Mouse (Mus musculus) hindbrain, embryonic 15.5 days (tissue): ENCODE measurements around the gene Selenof. TPM values are rescaled to one million over a fixed set of nuclear protein-coding genes. Genes with fewer than 3 reads are reported as not detected.

Source experiments
- ATAC-seq: fragments of 200-750 bp; cut with Nextera tagmentation; 2 replicates; pipeline ENCODE4 v1.8.0; 2017; ENCODE audit warnings: low read depth, moderate number of reproducible peaks, moderate TSS enrichment; ENCODE audit not compliant: low FRiP score
- H3K27ac ChIP-seq: fragments of 300-500 bp; sonication (generic); replicated peaks from 2 replicates; pipeline ENCODE4 v1.5.1; 2015; ENCODE audit warnings: mild to moderate bottlenecking, inconsistent platforms
- H3K27me3 ChIP-seq: fragments of 300-500 bp; sonication (generic); 2 replicates; pipeline ENCODE4 v1.6.1; 2015; ENCODE audit warnings: control low read depth, inconsistent platforms
- H3K36me3 ChIP-seq: fragments of 300-500 bp; sonication (generic); 2 replicates; pipeline ENCODE4 v1.6.1; 2015; ENCODE audit warnings: control low read depth, inconsistent platforms
- H3K4me1 ChIP-seq: fragments of 300-500 bp; sonication (generic); replicated peaks from 2 replicates; pipeline ENCODE4 v1.6.1; 2015; ENCODE audit warnings: control low read depth, inconsistent platforms
- H3K4me2 ChIP-seq: fragments of 300-500 bp; sonication (generic); 2 replicates; pipeline ENCODE4 v1.6.1; 2015; ENCODE audit warnings: moderate library complexity, mild to moderate bottlenecking, inconsistent platforms
- H3K4me3 ChIP-seq: fragments of 300-500 bp; sonication (generic); 2 replicates; pipeline ENCODE4 v1.5.1; 2015; ENCODE audit warnings: mild to moderate bottlenecking, inconsistent platforms
- H3K9ac ChIP-seq: fragments of 300-500 bp; sonication (generic); 2 replicates; pipeline ENCODE4 v1.6.1; 2015; ENCODE audit warnings: inconsistent platforms
- H3K9me3 ChIP-seq: fragments of 300-500 bp; sonication (generic); 2 replicates; pipeline ENCODE4 v1.6.1; 2016; ENCODE audit warnings: control low read depth, inconsistent platforms
- WGBS: fragments of 180-500 bp; shearing (Covaris S2); methylation state at CpG from one replicate; pipeline ENCODE4 v1.1.7; 2015; 5-methylcytosine and 5-hydroxymethylcytosine counted together
- polyA plus RNA-seq: library from polyadenylated mRNA; unstranded; fragments of >200 nt; fragmentation: Nextera tagmentation; extraction: Ambion mirVana; gene quantifications from 2 replicates; pipeline ENCODE4 v1.2.1, GENCODE M21; 2015

Selenof gene
- 541 and 556 TPM in 2 replicates for polyA plus RNA-seq

DNA sequence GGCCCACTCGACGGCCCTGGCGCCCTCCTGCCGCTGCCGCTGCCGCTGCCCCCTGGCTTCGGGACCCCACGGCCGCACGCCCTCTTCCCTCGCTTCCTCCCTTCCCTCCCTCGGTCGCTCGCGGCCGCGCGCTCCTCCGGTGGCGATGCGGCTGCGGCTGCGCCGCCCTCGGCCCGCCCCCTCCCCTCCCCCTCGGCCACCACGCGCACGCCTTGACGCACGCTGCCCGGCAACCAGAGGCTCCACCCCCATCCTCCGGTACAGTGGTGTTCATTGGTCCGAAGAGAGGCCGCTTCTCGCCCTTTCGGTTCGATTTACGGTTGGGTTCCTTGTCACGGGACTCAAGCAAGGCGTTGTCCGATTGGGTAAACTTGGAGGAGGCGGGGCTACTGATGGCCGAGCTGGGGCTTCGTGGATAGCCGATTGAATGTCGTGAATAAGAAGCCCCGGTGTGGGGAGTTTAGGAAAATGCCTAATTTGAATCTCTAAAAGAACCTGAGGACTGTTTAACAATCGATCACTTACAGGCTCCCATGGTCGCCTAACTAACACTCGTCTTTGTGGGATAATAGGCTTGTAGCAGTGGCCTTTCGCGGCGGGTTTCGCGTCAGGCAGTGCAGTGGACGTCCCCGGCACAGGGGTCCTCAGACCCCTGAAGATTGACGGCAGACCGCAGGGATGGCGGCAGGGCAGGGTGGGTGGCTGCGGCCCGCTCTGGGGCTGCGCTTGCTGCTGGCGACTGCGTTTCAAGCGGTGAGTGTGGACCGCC lies at the start of gene Selenof, which contains the start of gene Hs2st1:
TSS of gene Selenof (plus strand) at position 258 of the 769 bp plus-strand sequence.
TSS of gene Hs2st1 (minus strand) at position 135 of the 769 bp plus-strand sequence.
- Histone ChIP-seq H3K4me1 (peaks cover 38% of the 10 kb centered on the region), H3K4me3 (peak within 1 kb of the TSS; percentile 81)
- under 1% methylated on average over 67 of the region's 69 CpGs for WGBS

DNA sequence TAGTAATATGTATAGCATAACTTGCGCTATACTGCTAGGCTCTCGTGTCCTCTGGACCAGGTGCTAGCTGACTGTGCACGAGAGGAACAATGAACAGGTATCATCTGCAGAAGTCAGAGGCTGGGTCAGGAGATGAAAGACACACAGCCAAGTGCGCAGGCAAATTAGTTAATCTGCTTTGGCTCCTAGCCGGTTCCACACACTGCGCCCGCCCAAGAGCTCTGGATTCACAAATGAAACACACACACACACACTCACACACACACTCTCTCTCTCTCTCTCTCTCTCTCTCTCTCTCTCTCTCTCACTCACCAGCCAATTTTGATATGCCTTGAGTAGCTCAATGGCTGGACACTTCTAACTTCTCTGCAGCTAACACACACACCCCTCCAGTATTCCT lies 42.2 kb upstream of the Selenof start:
- H3K4me1 ChIP-seq, result peaks cover 15% of the 10 kb centered on the region
- WGBS, result 94% methylated on average over 7 of the region's 7 CpGs
- no peak overlapping the region for H3K4me3 ChIP-seq
- no peaks in the 10 kb centered on the region for H3K36me3 ChIP-seq
- H3K9me3 ChIP-seq, result no peaks in the 10 kb centered on the region
- H3K27me3 ChIP-seq, result no peaks in the 10 kb centered on the region
- H3K9ac ChIP-seq, result no peak overlapping the region
- no peak overlapping the region for H3K4me2 ChIP-seq
- H3K27ac ChIP-seq, result no peak overlapping the region
- no peak for ATAC-seq

More for the DNA sequence above, at the start of gene Selenof, which contains the start of gene Hs2st1:
- H3K36me3 ChIP-seq, result no peaks in the 10 kb centered on the region
- H3K9me3 ChIP-seq, result no peaks in the 10 kb centered on the region
- peak; percentile 98 for ATAC-seq
- peak within 1 kb of the TSS; percentile 68 for H3K4me2 ChIP-seq
- no peaks in the 10 kb centered on the region for H3K27me3 ChIP-seq
- H3K9ac ChIP-seq, result peak within 1 kb of the TSS; percentile 96
- H3K27ac ChIP-seq, result peak within 1 kb of the TSS; percentile 98

GRCm38 (mm10) chr3:144531023-144531422 lies 39.1 kb upstream of the Selenof start:
- Histone ChIP-seq H3K4me3 (no peak overlapping the region), H3K9ac (no peak overlapping the region), H3K36me3 (no peaks in the 10 kb centered on the region), H3K27me3 (no peaks in the 10 kb centered on the region), H3K4me2 (peak overlapping the region; percentile 13; the same call in 1 of the 2 replicates), H3K4me1 (peaks cover 15% of the 10 kb centered on the region), H3K9me3 (no peaks in the 10 kb centered on the region), H3K27ac (no peak overlapping the region; the same call in 1 of the 2 replicates)
- WGBS, result 37% methylated on average over 5 of the region's 5 CpGs
- ATAC-seq, result no peak

DNA sequence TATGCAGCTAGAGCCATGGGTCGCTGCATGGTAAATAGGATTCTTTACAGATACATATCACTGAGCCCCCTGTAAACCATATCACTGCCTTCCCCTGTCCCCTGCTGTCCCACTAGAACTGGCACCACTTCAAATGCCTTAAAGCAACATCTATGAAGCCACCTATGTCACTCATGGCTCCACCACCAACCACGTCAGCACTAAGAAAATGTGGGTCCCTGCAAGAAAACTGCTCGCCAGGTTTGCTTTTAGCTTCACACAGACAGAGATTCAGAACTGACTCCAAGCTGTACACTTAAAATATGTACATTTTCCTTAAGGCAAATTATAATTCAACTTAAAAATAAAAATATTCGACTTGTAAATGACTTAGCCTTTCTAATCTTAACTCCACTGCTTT lies 35.0 kb upstream of the Selenof start:
- Histone ChIP-seq H3K9ac (no peak overlapping the region), H3K9me3 (no peaks in the 10 kb centered on the region), H3K4me3 (no peak overlapping the region), H3K4me2 (no peak overlapping the region), H3K36me3 (no peaks in the 10 kb centered on the region), H3K27ac (no peak overlapping the region), H3K27me3 (no peaks in the 10 kb centered on the region), H3K4me1 (peaks cover 10% of the 10 kb centered on the region)
- no peak for ATAC-seq
- 94% methylated on average over 4 of the region's 4 CpGs for WGBS

GRCm38 (mm10) chr3:144537078-144537855 lies 32.8 kb upstream of the Selenof start:
- peaks cover 9% of the 10 kb centered on the region; the same call in 1 of the 2 replicates for H3K4me1 ChIP-seq
- no peak for ATAC-seq
- H3K9me3 ChIP-seq, result no peaks in the 10 kb centered on the region
- no peaks in the 10 kb centered on the region for H3K36me3 ChIP-seq
- H3K9ac ChIP-seq, result no peak overlapping the region
- no peaks in the 10 kb centered on the region for H3K27me3 ChIP-seq
- no peak overlapping the region for H3K4me2 ChIP-seq
- WGBS, result 79% methylated on average over 7 of the region's 7 CpGs
- H3K27ac ChIP-seq, result no peak overlapping the region
- no peak overlapping the region for H3K4me3 ChIP-seq

DNA sequence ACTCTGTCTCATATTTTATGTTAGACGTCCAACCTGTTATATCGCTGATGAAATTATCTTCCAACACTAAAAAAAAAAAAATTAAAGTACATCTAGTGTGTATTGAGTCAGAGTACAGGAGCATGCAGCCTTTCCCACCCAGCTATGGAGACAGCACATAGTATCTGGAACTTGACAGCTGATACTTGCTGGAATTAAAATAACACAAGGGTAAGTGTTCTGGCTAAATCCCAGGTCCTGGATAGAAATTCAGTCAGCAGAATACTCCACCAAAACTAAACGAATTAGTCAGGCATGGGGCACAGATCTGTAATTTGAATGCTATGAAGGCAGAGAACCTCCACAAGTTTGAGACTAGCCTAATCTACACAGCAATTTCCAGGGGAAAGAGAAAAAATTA lies 31.1 kb upstream of the Selenof start:
- 82% methylated on average over 3 of the region's 3 CpGs for WGBS
- Histone ChIP-seq H3K36me3 (no peaks in the 10 kb centered on the region), H3K27me3 (no peaks in the 10 kb centered on the region), H3K4me1 (peaks cover 8% of the 10 kb centered on the region; the same call in 1 of the 2 replicates), H3K27ac (no peak overlapping the region), H3K9me3 (no peaks in the 10 kb centered on the region), H3K4me3 (no peak overlapping the region), H3K9ac (no peak overlapping the region), H3K4me2 (no peak overlapping the region)
- no peak for ATAC-seq

GRCm38 (mm10) chr3:144540805-144541204 lies 29.3 kb upstream of the Selenof start:
- Histone ChIP-seq H3K9me3 (no peaks in the 10 kb centered on the region), H3K27me3 (no peaks in the 10 kb centered on the region), H3K9ac (no peak overlapping the region), H3K4me3 (no peak overlapping the region), H3K4me2 (no peak overlapping the region), H3K27ac (no peak overlapping the region), H3K36me3 (no peaks in the 10 kb centered on the region), H3K4me1 (peaks cover 16% of the 10 kb centered on the region)
- no peak for ATAC-seq
- WGBS, result 78% methylated on average over 3 of the region's 3 CpGs

DNA sequence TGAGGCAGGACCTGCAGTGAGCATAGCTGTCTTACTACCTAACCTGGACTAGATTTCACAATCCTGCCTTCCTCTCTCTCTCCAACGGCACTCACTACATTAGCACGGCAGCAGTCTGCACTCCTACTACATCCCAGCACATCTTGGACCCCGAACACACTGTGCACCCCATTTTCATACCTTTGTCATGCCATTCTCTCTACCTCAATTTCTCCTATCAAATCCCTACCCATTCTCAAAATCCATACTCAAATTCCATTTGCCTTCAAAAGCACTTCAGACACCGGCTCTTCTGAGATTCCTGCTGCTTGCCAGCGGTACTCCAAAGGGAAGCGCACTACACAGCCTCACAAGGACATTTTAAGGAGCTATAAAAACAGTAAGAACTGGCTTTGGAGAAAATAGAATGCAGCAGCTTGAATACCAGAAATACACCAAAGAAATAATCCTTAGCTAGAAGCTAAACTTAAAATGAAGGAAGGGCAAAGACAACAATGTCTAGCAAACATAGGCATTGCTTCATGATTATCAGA lies 28.1 kb upstream of the Selenof start:
- no peak for ATAC-seq
- Histone ChIP-seq H3K27me3 (no peaks in the 10 kb centered on the region), H3K27ac (no peak overlapping the region), H3K9ac (no peak overlapping the region), H3K4me1 (peaks cover 23% of the 10 kb centered on the region), H3K4me3 (no peak overlapping the region), H3K4me2 (no peak overlapping the region), H3K36me3 (no peaks in the 10 kb centered on the region), H3K9me3 (no peaks in the 10 kb centered on the region)
- WGBS, result 81% methylated on average over 6 of the region's 6 CpGs

- ATAC-seq, result no peak
- no peak overlapping the region for H3K9ac ChIP-seq
- no peaks in the 10 kb centered on the region for H3K27me3 ChIP-seq
- no peaks in the 10 kb centered on the region for H3K36me3 ChIP-seq
- no peak overlapping the region for H3K4me3 ChIP-seq
- H3K4me2 ChIP-seq, result no peak overlapping the region
- 75% methylated on average over 7 of the region's 7 CpGs for WGBS
- peaks cover 23% of the 10 kb centered on the region for H3K4me1 ChIP-seq
- H3K27ac ChIP-seq, result no peak overlapping the region
- H3K9me3 ChIP-seq, result no peaks in the 10 kb centered on the region
Measured at GRCm38 (mm10) chr3:144545152-144545551, 25.0 kb upstream of the Selenof start.

DNA sequence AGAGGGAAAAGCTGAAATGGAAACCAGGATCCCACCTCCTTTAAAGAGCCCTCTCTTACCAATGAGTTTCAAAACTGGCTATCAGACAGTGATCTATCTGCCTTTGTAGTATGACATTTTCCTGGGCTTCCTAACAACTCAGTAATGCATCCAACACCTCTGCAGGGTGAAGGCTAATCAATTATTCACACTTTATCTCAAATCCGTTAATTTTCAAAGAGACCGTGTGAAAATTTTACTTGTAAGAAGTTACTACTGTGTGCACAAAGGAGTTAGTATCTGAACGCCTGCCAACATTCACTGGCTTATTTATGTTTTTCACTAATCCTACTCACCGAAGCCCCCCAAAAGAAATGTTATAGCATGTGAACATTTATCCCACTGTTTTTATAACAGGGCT lies 24.3 kb upstream of the Selenof start:
- Histone ChIP-seq H3K4me2 (no peak overlapping the region), H3K36me3 (no peaks in the 10 kb centered on the region), H3K27ac (no peak overlapping the region; the same call in 1 of the 2 replicates), H3K9me3 (no peaks in the 10 kb centered on the region), H3K4me3 (no peak overlapping the region), H3K27me3 (no peaks in the 10 kb centered on the region), H3K9ac (no peak overlapping the region), H3K4me1 (peaks cover 23% of the 10 kb centered on the region)
- WGBS, result 28% methylated on average over 4 of the region's 4 CpGs
- no peak for ATAC-seq

DNA sequence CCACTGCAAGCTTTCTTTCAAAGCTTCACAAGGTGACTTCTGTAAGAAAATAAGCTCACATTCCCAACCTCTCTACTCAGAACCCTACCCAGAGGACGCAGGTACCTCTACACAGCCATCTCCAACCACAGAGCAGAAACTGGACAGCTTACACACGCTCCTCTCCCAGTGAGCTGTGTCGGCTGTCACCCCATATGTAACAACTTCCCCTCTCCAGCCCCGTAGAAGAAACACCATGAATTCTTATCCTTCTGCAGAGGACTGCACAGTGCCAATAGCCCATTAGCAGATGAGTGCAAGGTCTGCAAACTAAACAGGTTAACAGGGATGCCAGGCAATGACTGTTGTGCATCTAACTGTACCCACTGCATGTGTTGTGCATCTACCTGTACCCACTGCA lies 23.6 kb upstream of the Selenof start:
- 46% methylated on average over 4 of the region's 4 CpGs for WGBS
- 0 out of 2 replicates have a peak overlapping the region, but pooled peaks have one; percentile 18 for H3K27ac ChIP-seq

More for the DNA sequence above, 23.6 kb upstream of the Selenof start:
- no peak for ATAC-seq
- H3K4me3 ChIP-seq, result no peak overlapping the region
- no peaks in the 10 kb centered on the region for H3K27me3 ChIP-seq
- H3K9me3 ChIP-seq, result no peaks in the 10 kb centered on the region
- no peak overlapping the region for H3K9ac ChIP-seq
- no peak overlapping the region for H3K4me2 ChIP-seq
- H3K4me1 ChIP-seq, result peaks cover 28% of the 10 kb centered on the region
- H3K36me3 ChIP-seq, result no peaks in the 10 kb centered on the region
